Mouse (Mus musculus) thymus, adult 2 months (tissue): ENCODE measurements at regions not wholly inside any gene's neighbourhood (a gene's known extent, or its start where the extent isn't known, plus 50 kb on each side); places are given as distances from the start of the nearest gene placed in this dataset.

ENCODE experiments used
- CTCF ChIP-seq: fragments of 200-500 bp; IDR thresholded peaks from 2 replicates; pipeline ENCODE4 v1.5.1; 2012; ENCODE audit warnings: mild to moderate bottlenecking, control low read depth, low read length, moderate library complexity, borderline replicate concordance; ENCODE audit not compliant: control insufficient read depth, poor library complexity, insufficient read depth; ENCODE audit errors: extremely low read depth
- POLR2A ChIP-seq: fragments of 200-500 bp; IDR thresholded peaks from 2 replicates; pipeline ENCODE4 v1.6.1; 2012; ENCODE audit warnings: mild to moderate bottlenecking, low read length, control low read depth, moderate library complexity; ENCODE audit not compliant: control insufficient read depth, poor library complexity, insufficient read depth; ENCODE audit errors: extremely low read depth

DNA sequence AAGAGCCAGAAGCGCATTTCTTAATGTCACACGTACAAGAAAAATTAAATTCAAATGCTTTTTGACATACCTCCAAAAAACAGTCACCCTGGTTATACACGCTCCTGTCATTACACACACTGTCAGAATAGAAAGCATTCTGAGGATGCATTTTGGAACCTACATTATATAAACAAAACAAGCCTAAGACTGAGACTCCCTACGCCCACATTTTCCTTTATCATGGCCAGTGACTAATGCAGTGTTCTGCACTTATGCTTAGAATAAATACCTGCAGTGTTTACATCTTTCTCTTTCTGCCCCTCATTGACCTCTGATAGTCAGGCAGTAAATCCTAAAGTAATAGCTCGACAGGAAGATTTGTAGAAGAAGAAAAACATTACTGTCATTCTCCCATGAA is 354.7 kb upstream of the Pkdcc start:
- TF ChIP-seq CTCF (no peak), POLR2A (no peak)
